Mouse (Mus musculus) forelimb bud, embryonic 11.5 days (tissue): ENCODE results near the gene Asb16.
A peak's percentile ranks its signal among the peaks of the same experiment; 100 is the strongest.

Experiments
- DNase-seq: peaks from one replicate; pipeline ENCODE4 v3.0.0-alpha.2; 2012; ENCODE audit warnings: low read depth, low spot score

Asb16 gene

DNA sequence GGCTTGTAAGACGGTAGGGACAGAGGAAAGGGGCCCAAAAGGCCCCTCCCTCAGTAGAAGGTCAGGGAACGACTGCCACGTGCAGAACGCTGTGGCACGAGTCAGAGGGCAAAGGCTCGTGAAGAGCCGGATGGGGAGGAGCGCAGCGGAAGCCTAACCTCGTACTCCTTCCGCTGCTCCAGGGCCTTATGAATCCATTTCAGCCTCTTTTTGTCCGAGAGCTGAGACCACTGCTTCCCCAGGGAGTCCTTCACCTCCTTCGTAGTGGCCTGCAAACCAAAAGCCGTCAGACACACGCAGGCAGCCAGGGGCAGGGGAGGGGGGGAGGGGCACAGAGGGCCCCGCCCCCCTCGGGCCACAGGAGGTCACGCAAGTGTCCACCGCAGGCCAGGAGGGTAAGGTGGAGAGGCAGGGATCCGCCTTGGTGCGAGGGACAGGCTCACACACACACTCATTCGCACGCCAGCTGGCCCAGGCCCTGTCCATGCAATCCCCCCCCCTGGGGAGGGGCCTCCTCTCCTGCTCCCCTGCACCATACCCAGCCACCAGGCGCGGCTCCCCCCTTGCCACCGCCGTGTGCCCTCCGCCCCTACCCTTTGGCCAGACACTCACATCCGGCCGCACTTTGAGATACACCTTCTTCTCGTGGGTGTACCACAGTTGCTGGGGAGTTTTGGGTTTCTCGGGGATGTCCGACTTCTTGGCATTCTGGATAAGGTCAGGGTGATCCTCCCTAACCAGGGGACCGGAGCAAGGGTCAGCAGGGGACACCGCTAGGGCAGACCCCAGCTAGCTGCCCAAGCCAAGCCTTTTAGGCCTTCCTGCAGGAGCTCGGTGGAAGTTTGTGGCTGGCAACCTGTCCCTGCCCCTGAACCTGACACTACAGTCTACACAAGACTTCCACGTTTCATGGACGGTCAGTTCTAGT lies 42.5 kb downstream of the Asb16 start:
- DNase-seq = no peak

DNA sequence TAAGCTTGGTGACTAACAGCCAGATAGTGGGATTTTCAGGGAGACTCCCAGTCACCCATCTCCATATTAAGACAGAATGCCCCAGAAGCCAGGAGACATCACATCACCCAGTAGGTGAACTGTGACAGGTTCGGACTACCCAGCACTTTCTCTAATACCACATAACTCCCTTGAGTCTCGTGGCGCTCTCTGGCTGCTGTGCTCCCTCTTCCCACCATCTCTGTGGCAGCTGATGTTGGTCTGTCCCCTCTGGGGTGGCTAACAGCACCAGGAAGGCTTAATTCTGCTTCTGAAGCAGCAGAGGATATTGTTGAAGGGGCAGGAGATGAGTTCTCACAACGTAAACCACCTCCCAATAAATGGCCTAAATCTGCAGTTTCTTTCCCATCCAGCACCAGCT lies 43.4 kb downstream of the Asb16 start:
- no peak for DNase-seq

DNA sequence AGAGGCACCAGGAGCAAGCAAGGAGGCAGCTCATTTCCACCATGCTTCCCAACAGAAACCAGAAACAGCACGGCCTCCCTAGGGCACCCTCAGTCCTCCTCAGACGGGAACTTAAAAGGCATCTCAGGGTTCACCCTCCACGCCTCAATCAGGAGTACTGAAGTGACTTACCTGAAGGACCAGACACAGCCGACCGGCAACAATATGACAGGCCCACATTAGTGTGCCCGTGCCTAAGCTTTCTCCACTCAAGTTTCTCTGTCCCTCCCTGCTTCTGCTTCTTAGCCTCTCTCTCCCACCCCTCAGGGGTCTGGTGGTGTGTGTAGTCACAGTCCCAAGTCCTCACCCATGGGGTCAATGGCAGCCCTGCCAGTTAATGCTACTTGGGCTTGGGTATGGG lies 44.0 kb downstream of the Asb16 start:
- no peak for DNase-seq

DNA sequence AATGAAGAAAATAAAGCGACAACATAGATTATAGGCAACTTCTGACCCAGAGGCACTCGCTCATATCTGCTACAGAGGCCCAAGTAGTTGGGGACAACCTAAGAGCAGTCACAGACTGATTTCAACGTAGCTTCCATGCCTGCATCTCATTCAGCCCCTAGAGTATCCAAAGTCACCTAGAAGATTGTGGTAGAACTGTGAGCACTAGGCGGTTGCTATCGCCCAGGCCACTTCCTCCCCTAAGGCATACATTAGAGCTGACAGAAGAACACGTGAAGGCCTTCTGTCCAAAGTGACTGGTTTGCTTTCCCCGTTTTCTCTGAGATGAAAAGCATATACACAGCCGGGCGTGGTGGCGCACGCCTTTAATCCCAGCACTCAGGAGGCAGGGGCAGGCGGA lies 45.8 kb downstream of the Asb16 start:
- DNase-seq = no peak

DNA sequence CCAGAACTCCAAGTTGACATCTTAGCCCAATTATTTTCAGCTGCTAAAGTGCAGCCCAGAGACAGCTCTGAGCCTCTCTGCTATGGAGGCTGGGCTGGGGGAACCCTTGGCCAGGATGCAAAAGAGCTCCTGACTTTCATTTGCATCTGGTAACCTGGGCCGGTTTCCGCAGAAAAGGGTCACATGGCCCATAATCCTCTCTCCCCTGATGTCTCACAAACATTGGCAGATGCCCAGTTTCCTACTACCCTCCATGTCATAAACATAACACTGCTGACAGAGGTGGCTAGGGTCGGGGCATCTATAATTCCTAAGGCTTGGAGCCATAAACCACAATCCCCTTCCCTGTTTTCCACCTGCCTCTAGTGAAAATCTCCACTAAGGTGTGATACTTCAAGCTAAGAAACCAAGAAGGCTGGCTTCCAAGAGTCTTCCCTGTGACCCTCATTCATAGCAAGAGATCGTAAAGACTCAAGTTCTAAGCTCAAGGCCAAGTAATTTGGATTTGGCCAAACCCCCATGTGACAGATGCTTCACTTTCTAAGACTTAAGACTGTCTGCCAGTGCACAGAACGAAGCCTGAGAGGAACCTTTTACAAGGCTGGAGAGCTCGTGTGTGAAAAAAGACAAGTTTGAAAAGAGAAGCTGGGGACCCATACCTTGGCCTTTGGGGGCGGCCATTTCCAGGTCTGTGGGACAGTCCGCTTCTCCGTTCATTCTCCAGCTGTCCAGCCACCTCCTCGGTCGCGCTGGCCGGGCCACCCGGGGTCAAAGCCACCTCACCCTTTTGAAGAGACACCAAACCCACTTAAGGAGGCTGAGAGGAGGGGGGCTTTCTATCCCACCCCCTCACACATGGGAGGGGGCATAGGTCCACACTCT lies 47.4 kb downstream of the Asb16 start:
- DNase-seq = no peak

DNA sequence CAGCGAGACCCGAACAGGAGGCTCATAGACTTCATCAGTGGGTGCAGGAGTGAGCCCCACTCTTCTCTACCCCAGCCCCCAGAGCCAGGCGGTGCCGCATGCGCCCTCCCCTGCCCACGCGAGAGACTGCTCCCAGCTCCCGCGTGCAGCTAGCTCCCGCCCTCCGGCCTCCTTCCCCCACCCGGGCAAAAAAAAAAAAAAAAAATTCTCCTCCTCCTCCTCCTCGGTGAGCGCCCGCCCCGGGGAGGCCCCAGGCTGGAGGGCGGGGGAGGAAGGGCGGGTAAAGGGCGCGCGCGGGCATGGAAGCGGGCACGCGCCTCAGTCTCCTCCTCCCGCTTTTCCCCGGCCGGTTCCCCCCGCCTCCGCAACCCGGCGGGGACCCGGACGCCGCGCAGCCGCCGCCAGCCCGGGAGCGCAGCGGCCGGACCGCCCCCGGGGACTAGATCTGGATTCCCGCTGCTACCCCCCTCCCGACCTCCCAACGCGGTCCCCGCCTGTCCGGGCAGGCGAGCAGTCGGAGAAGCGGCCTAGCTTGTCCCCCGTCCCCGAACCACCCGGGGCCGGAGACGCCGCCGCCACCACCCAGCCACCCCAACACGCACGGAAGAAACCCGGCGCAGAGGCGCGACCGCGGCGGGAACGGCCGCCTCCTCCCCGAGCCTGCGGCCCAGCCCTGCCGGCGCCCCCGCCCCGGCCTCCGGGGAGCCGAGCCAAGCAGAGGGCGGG lies 48.2 kb downstream of the Asb16 start:
- DNase-seq = peak; percentile 76

DNA sequence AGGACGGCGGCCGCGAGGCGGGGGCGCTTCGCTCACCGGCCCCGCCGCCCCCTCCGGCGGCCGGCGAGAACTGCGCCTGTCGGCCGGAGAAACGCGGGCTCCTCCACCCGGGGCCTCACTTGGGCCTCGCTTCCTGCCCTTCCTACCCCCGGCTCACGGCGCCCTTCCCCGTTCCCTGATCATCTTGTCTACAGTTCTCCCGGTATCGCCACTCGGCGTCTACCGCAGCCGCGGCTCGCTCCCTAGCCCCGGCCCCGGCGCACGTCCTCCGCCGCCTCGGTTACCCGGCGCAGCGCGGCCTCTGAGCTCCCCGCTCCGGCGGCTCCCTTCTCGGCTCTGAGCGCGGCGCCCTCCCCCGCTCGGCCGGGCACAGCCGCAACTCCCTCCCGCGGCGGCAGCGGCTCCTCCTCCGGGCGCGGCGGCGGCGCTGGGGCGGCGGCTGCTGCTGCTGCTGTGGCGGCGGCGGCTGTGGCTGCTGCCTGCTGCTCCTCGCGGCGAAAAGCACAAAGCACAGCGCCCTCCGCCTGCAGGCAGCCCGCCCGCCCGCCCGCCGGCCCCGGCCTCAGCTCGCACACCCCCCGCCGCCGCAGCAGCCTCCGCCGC lies 48.9 kb downstream of the Asb16 start:
- peak; percentile 58 for DNase-seq

DNA sequence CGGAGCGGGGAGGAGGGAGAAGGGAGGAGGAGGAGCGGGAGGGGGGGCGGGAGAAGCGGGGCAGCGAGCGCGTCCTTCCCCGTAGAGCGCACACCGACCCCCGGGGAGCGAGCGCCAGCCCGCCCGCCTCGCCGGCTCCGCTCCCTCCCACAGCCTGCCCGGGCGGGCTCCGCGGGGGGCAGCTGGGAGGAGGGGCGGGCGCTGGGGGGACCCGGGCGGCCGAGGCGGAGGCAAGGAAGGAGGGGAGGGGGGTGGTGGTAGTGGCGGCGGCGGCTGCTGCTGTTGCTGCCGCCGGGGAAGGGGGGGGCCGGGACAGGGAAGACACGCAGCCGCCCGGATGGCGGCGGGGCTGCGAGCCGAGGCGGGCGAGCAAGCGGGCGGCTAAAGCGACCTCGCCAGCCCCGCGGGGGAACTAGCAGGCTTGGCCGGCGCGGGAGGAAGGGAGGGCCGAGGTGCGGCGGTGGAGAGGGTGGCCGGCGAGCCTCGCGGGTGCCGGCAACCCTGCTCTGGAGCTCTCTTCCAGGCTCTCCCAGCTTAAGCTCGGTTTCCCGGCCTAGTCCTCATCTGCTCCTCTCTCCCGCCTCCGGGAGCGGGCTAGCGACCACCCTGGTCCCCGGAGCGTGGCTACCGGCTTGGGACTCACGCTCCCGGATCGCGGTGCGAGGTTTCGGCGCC lies 49.5 kb downstream of the Asb16 start:
- peak; percentile 62 for DNase-seq

DNA sequence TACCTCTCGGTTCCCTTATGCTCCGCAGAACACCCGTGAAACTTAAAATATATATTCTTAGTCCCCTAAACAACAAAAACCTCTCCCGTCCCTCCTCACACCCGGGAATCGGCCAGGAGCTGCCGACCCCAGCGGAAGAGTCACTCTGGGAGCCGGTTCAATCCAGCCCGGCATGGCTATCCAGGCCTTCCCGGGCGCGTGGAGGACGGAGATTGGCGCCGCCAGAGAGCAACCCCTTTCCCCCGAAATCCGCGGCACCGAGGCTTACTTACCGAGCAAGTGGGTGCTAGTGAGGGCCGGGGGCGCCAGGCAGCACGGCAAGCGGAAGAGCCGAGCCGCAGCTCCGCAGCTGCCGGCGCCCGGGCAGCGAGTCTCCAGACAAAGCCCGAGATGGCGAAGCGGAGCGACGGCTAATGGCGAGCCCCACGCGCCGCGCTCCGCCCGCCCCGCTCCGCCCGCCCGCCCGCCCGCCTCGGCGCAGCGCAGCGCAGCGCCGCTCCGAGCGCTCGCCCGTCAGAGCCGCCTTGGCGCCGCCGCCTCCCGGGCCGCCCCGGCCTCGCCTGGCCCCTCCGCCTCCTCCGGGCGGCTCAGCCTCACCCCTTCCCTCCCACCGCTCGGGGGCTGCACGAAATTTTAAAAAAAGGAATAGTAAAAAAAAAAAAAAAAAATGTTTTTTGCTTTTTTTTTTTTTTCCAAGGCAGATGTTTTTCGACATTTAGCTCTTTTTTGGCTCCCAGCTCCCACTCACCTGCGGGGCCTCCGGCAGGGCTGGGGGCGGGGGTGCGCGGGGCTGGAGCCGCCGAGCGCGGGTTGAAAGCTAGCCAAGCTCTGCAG lies 50.2 kb downstream of the Asb16 start:
- DNase-seq = no peak

DNA sequence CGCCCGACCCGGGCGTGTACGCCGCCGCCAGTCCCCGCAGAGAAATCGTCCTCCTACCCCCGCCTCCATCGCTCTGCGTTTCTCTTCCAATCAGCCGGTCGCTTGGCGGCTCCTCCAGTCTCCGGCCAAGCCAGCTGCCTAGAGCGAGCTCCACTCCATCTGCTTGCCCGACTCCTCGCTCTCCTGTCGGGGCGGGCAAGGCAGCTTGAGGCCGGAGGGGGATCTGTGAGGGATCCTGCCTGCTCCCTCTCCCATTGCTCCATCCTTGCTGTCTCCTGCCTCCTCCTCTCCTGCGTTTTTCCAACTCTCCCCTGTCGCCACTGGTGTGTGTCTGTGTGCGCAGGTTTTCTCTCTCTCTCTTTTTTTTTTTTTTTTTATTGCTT lies 50.9 kb downstream of the Asb16 start, which contains the start of gene Ubtf:
Gene Ubtf (minus strand): TSS at position 333 of the 383 bp plus-strand sequence.
- DNase-seq = peak; percentile 63

DNA sequence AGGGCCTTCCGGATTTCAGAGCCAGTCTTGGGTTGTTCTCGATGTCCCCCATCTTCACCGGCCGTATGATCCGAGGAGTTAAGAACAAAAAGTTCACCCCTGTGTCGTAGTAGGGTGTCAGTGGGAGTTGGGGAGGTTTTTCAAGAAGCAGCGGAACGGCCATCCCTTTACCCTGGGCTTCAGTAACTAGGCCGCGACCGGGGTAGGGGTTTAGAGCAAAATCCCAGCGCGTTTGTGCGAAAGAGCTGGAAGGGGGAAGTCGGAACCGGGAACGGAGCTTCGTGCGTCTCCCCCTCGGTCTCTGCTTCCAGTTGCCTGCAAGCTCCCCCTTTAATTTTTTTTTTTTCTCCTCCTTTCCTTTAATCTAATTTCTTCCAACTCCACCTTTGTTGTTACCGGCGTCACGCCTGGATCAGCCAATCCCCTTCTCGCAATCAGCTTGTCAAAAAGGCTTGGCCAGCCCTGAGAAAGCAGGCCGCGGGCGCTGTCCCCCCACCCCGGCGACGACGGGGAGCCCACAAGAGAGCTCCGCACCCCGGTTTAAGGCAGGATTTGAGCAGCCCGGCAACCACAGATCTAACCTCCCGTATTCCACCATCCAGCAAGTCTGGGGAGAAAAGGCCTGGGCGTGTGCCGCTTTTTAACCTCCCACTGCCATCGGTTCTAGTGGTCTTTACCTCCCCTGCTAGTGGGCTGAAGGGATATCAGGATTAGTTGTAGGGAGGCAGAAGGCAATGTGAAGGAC lies 51.6 kb downstream of the Asb16 start:
- peak; percentile 80 for DNase-seq

DNA sequence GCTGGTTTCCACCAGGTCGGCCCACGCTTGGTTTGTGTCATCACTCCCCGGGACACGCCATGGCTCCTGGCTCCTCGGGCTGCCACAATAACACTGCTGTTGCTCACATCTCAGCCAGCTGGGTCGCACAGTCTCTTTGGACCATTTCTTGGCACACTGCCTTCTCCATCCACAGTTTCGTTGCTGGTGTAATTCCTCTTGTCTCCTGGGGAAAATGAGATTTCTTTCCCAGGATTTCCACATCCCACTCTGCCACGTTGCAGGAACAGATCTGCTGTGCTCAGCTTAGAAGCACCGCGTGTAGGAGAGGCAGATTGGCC lies 52.1 kb downstream of the Asb16 start:
- DNase-seq = peak; percentile 34

DNA sequence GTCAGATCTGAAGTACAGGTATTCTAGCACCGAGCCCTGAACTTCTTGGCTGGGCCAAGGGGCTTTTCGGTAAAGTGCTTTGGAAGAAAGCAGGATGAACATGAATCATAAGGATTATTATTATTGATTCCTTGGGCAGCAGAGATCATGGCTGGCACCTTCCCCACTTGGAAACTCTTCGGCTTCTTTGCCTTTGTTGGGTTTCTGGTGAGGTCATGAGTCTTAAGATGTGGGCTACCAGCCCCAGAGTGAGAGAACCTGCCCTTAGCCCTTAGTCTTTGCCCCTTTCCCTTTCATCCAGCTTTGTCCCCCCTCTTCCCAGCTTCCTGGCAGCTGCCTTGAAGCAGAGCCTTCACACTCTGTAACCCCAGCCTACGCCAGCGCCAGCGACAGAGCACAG lies 53.4 kb downstream of the Asb16 start:
- no peak for DNase-seq

DNA sequence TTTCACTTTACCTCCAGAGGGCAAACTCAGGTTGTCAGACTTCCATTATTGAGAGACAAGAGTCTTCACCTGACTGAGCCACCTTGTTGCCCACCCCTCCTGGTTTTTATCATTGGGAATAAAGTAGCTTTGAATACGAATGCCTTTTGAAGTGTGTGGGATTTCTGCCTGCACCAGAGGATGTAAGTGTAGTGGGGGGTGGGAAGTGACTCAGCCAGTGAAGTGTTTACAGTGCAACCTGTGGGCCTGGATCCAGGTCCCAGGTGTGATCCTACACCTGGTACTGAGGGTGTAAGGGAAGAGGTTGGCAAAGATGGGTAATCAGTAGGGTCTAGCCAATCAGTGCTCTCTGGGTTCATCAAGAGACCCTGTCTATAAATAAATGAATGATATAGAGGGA lies 55.0 kb downstream of the Asb16 start:
- no peak for DNase-seq

DNA sequence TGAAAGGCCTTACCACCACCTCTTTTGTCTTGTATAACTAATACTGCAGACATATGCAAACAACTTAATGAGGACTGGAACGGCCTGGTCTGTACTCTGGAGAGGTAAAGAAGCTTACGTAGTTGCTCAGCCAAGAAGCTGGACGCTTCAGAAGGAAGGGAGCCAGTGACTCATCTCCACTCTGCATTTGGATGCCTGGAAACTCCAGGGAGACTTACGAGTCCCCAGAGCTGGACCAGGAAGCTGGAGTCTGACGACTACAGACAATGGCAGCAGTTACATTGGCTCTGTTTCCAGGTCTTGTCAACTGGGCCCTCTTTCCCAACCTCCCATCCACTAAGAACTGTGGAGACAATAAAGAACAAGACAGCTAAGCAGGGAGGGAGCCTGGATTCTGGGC lies 58.7 kb downstream of the Asb16 start:
- no peak for DNase-seq

DNA sequence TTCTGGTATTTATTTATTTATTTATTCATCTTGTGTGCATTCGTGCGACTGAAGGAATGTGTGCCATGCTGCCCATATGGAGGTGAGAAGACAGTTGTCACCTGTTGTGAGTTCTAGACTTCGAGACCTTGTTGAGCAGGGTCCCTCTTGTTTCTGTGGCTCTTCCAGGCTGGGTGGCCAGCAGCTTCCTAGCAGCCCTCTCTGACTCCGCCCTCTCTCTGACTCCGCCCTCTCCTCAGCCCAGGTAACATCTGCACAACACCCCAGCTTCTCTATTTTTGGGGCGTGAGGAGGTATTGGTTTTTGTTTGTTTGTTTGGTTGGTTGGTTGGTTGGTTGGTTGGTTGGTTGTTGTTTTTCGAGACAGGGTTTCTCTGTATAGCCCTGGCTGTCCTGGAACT lies 59.3 kb downstream of the Asb16 start:
- DNase-seq = no peak
